Mouse (Mus musculus) intestine, embryonic 14.5 days (tissue): ENCODE results near the gene Nrgn. TPM values are rescaled to one million over a fixed set of nuclear protein-coding genes. Genes with fewer than 3 reads are reported as not detected.

Experiments used
- ATAC-seq: fragments of 200-750 bp; cut with Nextera tagmentation; replicated peaks from 2 replicates; pipeline ENCODE4 v1.8.0; 2017; ENCODE audit warnings: low read depth, moderate number of reproducible peaks, moderate TSS enrichment, moderate library complexity; ENCODE audit not compliant: low FRiP score, low TSS enrichment
- DNase-seq: peaks from one replicate; pipeline ENCODE4 v3.0.0-alpha.2; 2018; ENCODE audit warnings: low spot score
- H3K27ac ChIP-seq: fragments of 300-500 bp; sonication (generic); 2 replicates; pipeline ENCODE4 v1.5.1; 2014; ENCODE audit warnings: low read depth, mild to moderate bottlenecking, control low read depth
- H3K27me3 ChIP-seq: fragments of 300-500 bp; sonication (generic); replicated peaks from 2 replicates; pipeline ENCODE4 v1.6.1; 2014; ENCODE audit warnings: low read length, control low read depth; ENCODE audit not compliant: control insufficient read depth, insufficient read depth
- H3K36me3 ChIP-seq: fragments of 300-500 bp; sonication (generic); 2 replicates; pipeline ENCODE4 v1.6.1; 2014; ENCODE audit warnings: low read length, control low read depth; ENCODE audit not compliant: control insufficient read depth, insufficient read depth
- H3K4me1 ChIP-seq: fragments of 300-500 bp; sonication (generic); replicated peaks from 2 replicates; pipeline ENCODE4 v1.6.1; 2014; ENCODE audit warnings: low read length, control low read depth, mixed read lengths; ENCODE audit not compliant: control insufficient read depth, insufficient read depth
- H3K4me2 ChIP-seq: fragments of 300-500 bp; sonication (generic); 2 replicates; pipeline ENCODE4 v1.6.1; 2014; ENCODE audit warnings: low read length
- H3K4me3 ChIP-seq: fragments of 300-500 bp; sonication (generic); 2 replicates; pipeline ENCODE4 v1.5.1; 2014; ENCODE audit warnings: low read depth, low read length, control low read depth, mixed read lengths
- H3K9ac ChIP-seq: fragments of 300-500 bp; sonication (generic); 2 replicates; pipeline ENCODE4 v1.6.1; 2014; ENCODE audit warnings: mild to moderate bottlenecking, low read length
- H3K9me3 ChIP-seq: fragments of 300-500 bp; sonication (generic); 2 replicates; pipeline ENCODE4 v1.6.1; 2016; ENCODE audit warnings: low read length, control low read depth; ENCODE audit not compliant: control insufficient read depth
- WGBS: fragments of 180-500 bp; shearing (Covaris S2); extraction: QIAGEN DNeasy Blood & Tissue Kit; methylation state at CpG from one replicate; pipeline ENCODE4 v1.1.7; 2014; 5-methylcytosine and 5-hydroxymethylcytosine counted together
- polyA plus RNA-seq: library from polyadenylated mRNA; unstranded; fragments of >200 nt; fragmentation: Nextera tagmentation; extraction: Ambion mirVana; gene quantifications from 2 replicates; pipeline ENCODE4 v1.2.1, GENCODE M21; 2014

Gene Nrgn
- polyA plus RNA-seq, 1 experiment from 2014 or later: 2.5 TPM

GRCm38 (mm10) chr9:37506023-37506422 is 46.7 kb downstream of the Nrgn start:
- Histone ChIP-seq H3K9me3 (no peaks in the 10 kb centered on the region), H3K4me1 (no peaks in the 10 kb centered on the region), H3K4me2 (no peak overlapping the region), H3K36me3 (no peaks in the 10 kb centered on the region), H3K27ac (no peak overlapping the region), H3K27me3 (no peaks in the 10 kb centered on the region), H3K4me3 (no peak overlapping the region), H3K9ac (no peak overlapping the region)
- 70% methylated on average over 1 of the region's 1 CpGs for WGBS
- DNase-seq (no peak), ATAC-seq (no peak)

GRCm38 (mm10) chr9:37504348-37504747 is 48.4 kb downstream of the Nrgn start:
- Histone ChIP-seq H3K4me3 (no peak overlapping the region), H3K27ac (no peak overlapping the region), H3K36me3 (0 out of 2 replicates have a peak, but pooled peaks cover 5% of the 10 kb centered on the region), H3K27me3 (no peaks in the 10 kb centered on the region), H3K9ac (no peak overlapping the region), H3K9me3 (no peaks in the 10 kb centered on the region), H3K4me2 (no peak overlapping the region), H3K4me1 (no peaks in the 10 kb centered on the region)
- DNase-seq: no peak
- ATAC-seq: no peak

- no peaks in the 10 kb centered on the region for H3K27me3 ChIP-seq
- no peak for ATAC-seq
Measured at GRCm38 (mm10) chr9:37501170-37501569, 51.5 kb downstream of the Nrgn start.

GRCm38 (mm10) chr9:37500201-37500600 is 52.5 kb downstream of the Nrgn start:
- Histone ChIP-seq H3K36me3 (0 out of 2 replicates have a peak, but pooled peaks cover 5% of the 10 kb centered on the region), H3K4me1 (no peaks in the 10 kb centered on the region), H3K27ac (no peak overlapping the region), H3K4me2 (no peak overlapping the region), H3K9ac (no peak overlapping the region), H3K27me3 (no peaks in the 10 kb centered on the region), H3K4me3 (no peak overlapping the region), H3K9me3 (no peaks in the 10 kb centered on the region)
- no peak for ATAC-seq
- 76% methylated on average over 3 of the region's 3 CpGs for WGBS
- DNase-seq: no peak

More at GRCm38 (mm10) chr9:37501170-37501569, 51.5 kb downstream of the Nrgn start:
- H3K9me3 ChIP-seq: no peaks in the 10 kb centered on the region
- no peak overlapping the region for H3K4me3 ChIP-seq
- 0 out of 2 replicates have a peak, but pooled peaks cover 5% of the 10 kb centered on the region for H3K36me3 ChIP-seq
- no peak overlapping the region for H3K4me2 ChIP-seq
- H3K4me1 ChIP-seq: no peaks in the 10 kb centered on the region
- DNase-seq: no peak
- H3K9ac ChIP-seq: no peak overlapping the region
- WGBS: 98% methylated on average over 1 of the region's 1 CpGs
- H3K27ac ChIP-seq: no peak overlapping the region

- H3K4me3 ChIP-seq: no peak overlapping the region
- H3K4me2 ChIP-seq: no peak overlapping the region
- H3K4me1 ChIP-seq: 0 out of 2 replicates have a peak, but pooled peaks cover 1% of the 10 kb centered on the region
- H3K9me3 ChIP-seq: no peaks in the 10 kb centered on the region
- H3K27ac ChIP-seq: no peak overlapping the region
- ATAC-seq (no peak), DNase-seq (no peak)
- no peak overlapping the region for H3K9ac ChIP-seq
- no peaks in the 10 kb centered on the region for H3K27me3 ChIP-seq
- H3K36me3 ChIP-seq: 0 out of 2 replicates have a peak, but pooled peaks cover 5% of the 10 kb centered on the region
Measured at GRCm38 (mm10) chr9:37496325-37496724, 56.4 kb downstream of the Nrgn start.

DNA sequence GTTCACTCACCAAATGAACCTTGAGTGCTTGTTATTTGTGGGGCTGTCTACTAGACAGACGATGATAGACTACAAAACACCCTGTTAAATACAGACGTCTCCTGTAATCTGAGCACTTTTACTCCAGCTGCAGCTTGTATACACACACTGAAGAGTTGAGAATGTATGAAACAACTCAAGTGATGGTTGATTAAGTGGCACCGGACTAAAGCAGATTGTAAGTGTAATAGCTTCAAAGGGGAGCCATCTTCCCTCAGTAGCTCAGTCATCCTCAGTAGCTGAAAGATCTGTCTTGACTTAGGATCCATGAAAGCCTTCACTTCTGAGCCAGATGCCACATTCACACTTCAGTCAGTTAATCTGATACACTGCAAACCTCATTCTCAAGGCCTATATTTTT is 56.9 kb downstream of the Nrgn start:
- no peak overlapping the region for H3K4me3 ChIP-seq
- 50% methylated on average over 3 of the region's 3 CpGs for WGBS
- H3K4me2 ChIP-seq: no peak overlapping the region
- no peaks in the 10 kb centered on the region for H3K9me3 ChIP-seq
- 0 out of 2 replicates have a peak, but pooled peaks cover 5% of the 10 kb centered on the region for H3K36me3 ChIP-seq
- no peak overlapping the region for H3K27ac ChIP-seq
- DNase-seq (no peak), ATAC-seq (no peak)
- no peaks in the 10 kb centered on the region for H3K27me3 ChIP-seq
- H3K4me1 ChIP-seq: peaks cover 7% of the 10 kb centered on the region
- no peak overlapping the region for H3K9ac ChIP-seq

Other genes starting within 250 kb of the Nrgn start
- gene Ccdc15, start 204.5 kb downstream of the Nrgn start, polyA plus RNA-seq: 6.4 and 6.7 TPM in 2 replicates
- gene Hepacam, start 185.6 kb downstream of the Nrgn start, polyA plus RNA-seq: not detected in 2 replicates
- gene Robo4, start 151.0 kb downstream of the Nrgn start, polyA plus RNA-seq: 9.8 and 12.8 TPM in 2 replicates
- not detected in 2 replicates for gene Robo3, start 119.7 kb downstream of the Nrgn start, polyA plus RNA-seq
- 28.7 and 29.5 TPM in 2 replicates for gene Msantd2, start 63.6 kb downstream of the Nrgn start, polyA plus RNA-seq
- gene Esam, start 24.8 kb downstream of the Nrgn start, polyA plus RNA-seq: 47.2 and 50.4 TPM in 2 replicates
- gene Vsig2, start 13.6 kb downstream of the Nrgn start, polyA plus RNA-seq: 2.9 and 6.3 TPM in 2 replicates
- 12.2 and 13.0 TPM in 2 replicates for gene Siae, start 2.8 kb upstream of the Nrgn start, polyA plus RNA-seq
- gene Spa17, start 60.8 kb upstream of the Nrgn start, polyA plus RNA-seq: 4.7 and 4.8 TPM in 2 replicates
- gene Tbrg1, start 104.4 kb upstream of the Nrgn start, polyA plus RNA-seq: 166 and 169 TPM in 2 replicates
- gene Panx3, start 116.3 kb upstream of the Nrgn start, polyA plus RNA-seq: not detected in 2 replicates
- not detected in 2 replicates for gene Olfr160, start 163.3 kb upstream of the Nrgn start, polyA plus RNA-seq
- gene Olfr874, start 192.2 kb upstream of the Nrgn start, polyA plus RNA-seq: not detected in 2 replicates
- gene Olfr875, start 219.0 kb upstream of the Nrgn start, polyA plus RNA-seq: not detected in 2 replicates